Mouse (Mus musculus) gastrocnemius, postnatal 10 days (tissue): ENCODE measurements at regions not wholly inside any gene's neighbourhood (a gene's known extent, or its start where the extent isn't known, plus 50 kb on each side); places are given as distances from the start of the nearest gene placed in this dataset.
"Not testable (repeated sequence)": the region's sequence is repeated elsewhere in the genome, so short reads cannot be mapped to it uniquely, and the experiment has no call there.

Source experiments
- DNase-seq: peaks from one replicate; pipeline ENCODE4 v3.0.0; 2021; ENCODE audit warnings: mixed read lengths

GRCm38 (mm10) chr10:72298824-72299551, 355.7 kb upstream of the Zwint start:
- no peak for DNase-seq

GRCm38 (mm10) chr10:72309045-72309444, 345.6 kb upstream of the Zwint start:
- DNase-seq: not testable (repeated sequence)

- no peak for DNase-seq
Measured at GRCm38 (mm10) chr10:72318308-72318707, 336.3 kb upstream of the Zwint start.

- DNase-seq: no peak
Measured at GRCm38 (mm10) chr10:72320307-72320706, 334.3 kb upstream of the Zwint start.

- DNase-seq: no peak
Measured at GRCm38 (mm10) chr10:72326624-72327023, 328.0 kb upstream of the Zwint start.

GRCm38 (mm10) chr10:72347253-72347652, 307.4 kb upstream of the Zwint start:
- no peak for DNase-seq

- no peak for DNase-seq
Measured at GRCm38 (mm10) chr10:72347949-72348663, 306.5 kb upstream of the Zwint start.

GRCm38 (mm10) chr10:72352810-72353209, 301.8 kb upstream of the Zwint start:
- no peak for DNase-seq

GRCm38 (mm10) chr10:72353515-72353914, 301.1 kb upstream of the Zwint start:
- DNase-seq: no peak

GRCm38 (mm10) chr10:72383351-72383750, 271.3 kb upstream of the Zwint start:
- no peak for DNase-seq

- DNase-seq: no peak
Measured at GRCm38 (mm10) chr10:72384826-72385225, 269.8 kb upstream of the Zwint start.

- peak; percentile 7 for DNase-seq
Measured at GRCm38 (mm10) chr10:72391397-72391796, 263.2 kb upstream of the Zwint start.

- DNase-seq: no peak
Measured at GRCm38 (mm10) chr10:72393279-72394041, 261.2 kb upstream of the Zwint start.

GRCm38 (mm10) chr10:72394367-72394766, 260.3 kb upstream of the Zwint start:
- no peak for DNase-seq

GRCm38 (mm10) chr10:72403290-72403689, 251.4 kb upstream of the Zwint start:
- no peak for DNase-seq

- no peak for DNase-seq
Measured at GRCm38 (mm10) chr10:72410305-72410704, 244.3 kb upstream of the Zwint start.

GRCm38 (mm10) chr10:72411670-72412069, 243.0 kb upstream of the Zwint start:
- no peak for DNase-seq

GRCm38 (mm10) chr10:72454629-72455028, 200.0 kb upstream of the Zwint start:
- DNase-seq: no peak

- no peak for DNase-seq
Measured at GRCm38 (mm10) chr10:72484315-72484714, 170.3 kb upstream of the Zwint start.

- no peak for DNase-seq
Measured at GRCm38 (mm10) chr10:72532431-72532830, 122.2 kb upstream of the Zwint start.

- DNase-seq: no peak
Measured at GRCm38 (mm10) chr10:72533427-72533826, 121.2 kb upstream of the Zwint start.

GRCm38 (mm10) chr10:72533859-72534258, 120.8 kb upstream of the Zwint start:
- DNase-seq: no peak

- DNase-seq: no peak
Measured at GRCm38 (mm10) chr10:72549564-72549963, 105.1 kb upstream of the Zwint start.
